Mouse (Mus musculus): ENCODE measurements around the gene Fmnl3. TPM values are rescaled to one million over a fixed set of nuclear protein-coding genes. Genes with fewer than 3 reads are reported as not detected.

Gene Fmnl3
- polyA plus RNA-seq (2012; rRNA removed) = 8.5 and 8.9 TPM in 2 replicates

GRCm38 (mm10) chr15:99370259-99370691 is at the start of gene Fmnl3:
Gene Fmnl3, minus strand, starts transcription at chr15:99370482.

GRCm38 (mm10) chr15:99392486-99393385 is 22.5 kb upstream of the Fmnl3 start, which contains the start of gene Tmbim6:
Gene Tmbim6, plus strand, starts transcription at chr15:99392882.

GRCm38 (mm10) chr15:99295484-99295981 is 74.7 kb downstream of the Fmnl3 start, which contains the start of gene Fam186b:
Gene Fam186b, minus strand, starts transcription at chr15:99295888.

GRCm38 (mm10) chr15:99294813-99295374 is 75.4 kb downstream of the Fmnl3 start, which contains the start of gene Prpf40b:
Gene Prpf40b, plus strand, starts transcription at chr15:99295087.

Other genes starting within 250 kb of the Fmnl3 start
- gene Spats2, start 244.6 kb downstream of the Fmnl3 start, polyA plus RNA-seq (2012; rRNA removed) = 6.3 and 6.7 TPM in 2 replicates
- gene Kcnh3, start 145.6 kb downstream of the Fmnl3 start, polyA plus RNA-seq (2012; rRNA removed) = 29.5 and 36.7 TPM in 2 replicates
- 64.5 and 65.2 TPM in 2 replicates for gene Mcrs1, start 118.5 kb downstream of the Fmnl3 start, polyA plus RNA-seq (2012; rRNA removed)
- gene Prpf40b, start 75.4 kb downstream of the Fmnl3 start, polyA plus RNA-seq (2012; rRNA removed) = 41.1 and 42.3 TPM in 2 replicates
- gene Fam186b, start 74.6 kb downstream of the Fmnl3 start, polyA plus RNA-seq (2012; rRNA removed) = not detected in 2 replicates
- 1,109 and 1,381 TPM in 2 replicates for gene Tmbim6, start 22.4 kb upstream of the Fmnl3 start, polyA plus RNA-seq (2012; rRNA removed)
- gene Nckap5l, start 87.3 kb upstream of the Fmnl3 start, polyA plus RNA-seq (2012; rRNA removed) = 4.2 and 4.4 TPM in 2 replicates
- gene Bcdin3d, start 104.2 kb upstream of the Fmnl3 start, polyA plus RNA-seq (2012; rRNA removed) = 5.7 and 7.1 TPM in 2 replicates
- gene Faim2, start 157.7 kb upstream of the Fmnl3 start, polyA plus RNA-seq (2012; rRNA removed) = 1.0 and 2.0 TPM in 2 replicates
- gene Aqp2, start 208.6 kb upstream of the Fmnl3 start, polyA plus RNA-seq (2012; rRNA removed) = not detected in 2 replicates
- gene Aqp5, start 220.3 kb upstream of the Fmnl3 start, polyA plus RNA-seq (2012; rRNA removed) = 0.19 and 0.43 TPM in 2 replicates
- not detected in 2 replicates for gene Aqp6, start 230.9 kb upstream of the Fmnl3 start, polyA plus RNA-seq (2012; rRNA removed)

Data from colon, adult 2 months (tissue).